Mouse (Mus musculus): ENCODE data around the gene Gclm.
A peak's percentile ranks its signal among the peaks of the same experiment; 100 is the strongest.
"Not testable (repeated sequence)": the region's sequence is repeated elsewhere in the genome, so short reads cannot be mapped to it uniquely, and the experiment has no call there.

Gclm gene

DNA sequence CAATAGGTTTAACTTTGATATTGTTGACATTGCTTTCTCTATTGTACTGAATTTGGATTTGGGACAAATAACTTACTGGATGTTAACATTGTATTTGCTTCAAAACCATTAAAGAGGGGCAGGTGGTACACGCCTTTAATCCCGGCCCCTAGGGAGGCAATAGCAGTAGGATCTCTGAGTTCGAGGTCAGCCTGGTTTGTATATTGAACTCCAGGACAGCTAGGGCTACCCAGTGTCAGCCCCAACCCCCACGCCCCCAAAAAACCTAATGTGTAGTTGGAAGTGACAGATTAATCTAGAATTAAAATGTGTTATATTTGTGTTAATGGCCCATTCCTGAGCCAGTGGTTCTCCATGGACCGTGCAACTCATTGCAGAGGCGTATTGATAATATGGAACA lies 1.0 kb downstream of the Gclm start:
- no peaks in the 10 kb centered on the region for H3K27me3 ChIP-seq (ENCODE audit: insufficient read depth, low read length)
- peaks cover 15% of the 10 kb centered on the region for H3K36me3 ChIP-seq (ENCODE audit: insufficient read depth, low read length)
- peak overlapping the region; percentile 96 for H3K4me3 ChIP-seq (replicated peaks; ENCODE audit: low read length)
- no peaks in the 10 kb centered on the region for H3K9me3 ChIP-seq (ENCODE audit: low read length)
- TF ChIP-seq NANOG (IDR thresholded peaks at IDR 0.05; ENCODE audit: borderline replicate concordance, low read length) (no peak), CTCF (conservative IDR thresholded peaks at IDR 0.05; ENCODE audit: low read length) (no peak), POU5F1 (IDR thresholded peaks at IDR 0.05; ENCODE audit: borderline replicate concordance, low read length) (no peak)
- peaks cover 56% of the 10 kb centered on the region for H3K4me1 ChIP-seq (replicated peaks; ENCODE audit: low read depth, low read length)

DNA sequence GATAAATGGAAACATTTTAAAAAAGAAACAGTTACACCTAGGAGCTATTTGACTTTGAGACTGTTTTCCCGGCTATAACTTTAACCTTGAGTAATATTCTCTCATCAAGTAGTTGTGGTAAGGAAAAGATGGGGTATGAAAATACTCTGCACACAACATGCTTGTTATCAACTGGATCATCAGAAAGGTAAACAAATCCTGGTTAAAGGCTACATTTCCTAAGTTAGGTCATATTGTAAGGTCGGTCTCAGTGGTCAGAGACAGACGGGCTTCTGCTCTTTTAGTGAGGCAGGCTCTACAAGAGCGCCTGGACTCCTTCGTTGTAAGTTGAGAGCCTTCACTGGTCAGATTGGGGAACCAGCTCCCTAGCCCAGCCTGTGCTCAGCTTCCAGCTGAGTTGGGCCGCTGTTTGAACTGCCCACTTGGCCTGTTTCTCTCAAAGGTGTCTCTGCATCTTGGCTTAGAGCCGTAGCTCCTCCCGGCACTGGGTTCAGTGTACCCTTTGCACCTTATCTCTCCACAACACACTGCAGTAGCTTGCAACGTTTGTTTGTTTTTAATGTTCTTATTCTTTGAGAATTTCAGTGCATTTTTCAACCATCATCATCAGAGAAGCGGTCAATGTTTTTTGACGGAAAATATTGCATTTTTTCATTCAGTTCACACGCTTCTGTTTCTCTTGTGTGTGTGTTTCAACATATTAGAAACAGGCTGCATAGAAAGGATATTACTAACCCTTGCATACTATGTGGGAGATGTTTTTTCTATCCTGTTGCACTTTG lies 1.8 kb downstream of the Gclm start:
- Histone ChIP-seq H3K36me3 (ENCODE audit: insufficient read depth, low read length) (peaks cover 18% of the 10 kb centered on the region), H3K9me3 (ENCODE audit: low read length) (no peaks in the 10 kb centered on the region), H3K27me3 (ENCODE audit: insufficient read depth, low read length) (no peaks in the 10 kb centered on the region), H3K4me3 (replicated peaks; ENCODE audit: low read length) (peak overlapping the region; percentile 96), H3K4me1 (replicated peaks; ENCODE audit: low read depth, low read length) (peaks cover 56% of the 10 kb centered on the region)
- TF ChIP-seq POU5F1 (IDR thresholded peaks at IDR 0.05; ENCODE audit: borderline replicate concordance, low read length) (no peak), CTCF (conservative IDR thresholded peaks at IDR 0.05; ENCODE audit: low read length) (no peak), NANOG (IDR thresholded peaks at IDR 0.05; ENCODE audit: borderline replicate concordance, low read length) (no peak)

DNA sequence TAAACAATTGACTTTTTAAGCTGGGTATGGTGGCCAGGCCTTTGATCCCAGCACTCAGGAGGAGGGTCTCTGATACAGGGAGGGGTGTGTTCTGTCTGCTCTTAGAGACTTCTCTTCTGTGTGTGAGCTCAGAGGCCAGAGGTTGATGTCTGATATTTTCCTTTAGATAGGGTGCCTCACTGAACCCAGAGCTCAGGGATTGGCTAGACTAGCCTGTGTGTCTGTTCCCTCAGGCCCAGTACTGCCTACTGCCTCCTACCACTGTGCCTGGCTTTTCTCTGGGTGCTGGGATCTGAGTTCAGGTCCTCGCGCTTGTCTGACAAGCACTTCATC lies 2.4 kb downstream of the Gclm start:
- peak overlapping the region; percentile 96 for H3K4me3 ChIP-seq (replicated peaks; ENCODE audit: low read length)
- H3K9me3 ChIP-seq (ENCODE audit: low read length), result no peaks in the 10 kb centered on the region
- H3K4me1 ChIP-seq (replicated peaks; ENCODE audit: low read depth, low read length), result peaks cover 54% of the 10 kb centered on the region
- peaks cover 18% of the 10 kb centered on the region for H3K36me3 ChIP-seq (ENCODE audit: insufficient read depth, low read length)
- H3K27me3 ChIP-seq (ENCODE audit: insufficient read depth, low read length), result no peaks in the 10 kb centered on the region
- no peak for TF ChIP-seq POU5F1 (IDR thresholded peaks at IDR 0.05; ENCODE audit: borderline replicate concordance, low read length)

DNA sequence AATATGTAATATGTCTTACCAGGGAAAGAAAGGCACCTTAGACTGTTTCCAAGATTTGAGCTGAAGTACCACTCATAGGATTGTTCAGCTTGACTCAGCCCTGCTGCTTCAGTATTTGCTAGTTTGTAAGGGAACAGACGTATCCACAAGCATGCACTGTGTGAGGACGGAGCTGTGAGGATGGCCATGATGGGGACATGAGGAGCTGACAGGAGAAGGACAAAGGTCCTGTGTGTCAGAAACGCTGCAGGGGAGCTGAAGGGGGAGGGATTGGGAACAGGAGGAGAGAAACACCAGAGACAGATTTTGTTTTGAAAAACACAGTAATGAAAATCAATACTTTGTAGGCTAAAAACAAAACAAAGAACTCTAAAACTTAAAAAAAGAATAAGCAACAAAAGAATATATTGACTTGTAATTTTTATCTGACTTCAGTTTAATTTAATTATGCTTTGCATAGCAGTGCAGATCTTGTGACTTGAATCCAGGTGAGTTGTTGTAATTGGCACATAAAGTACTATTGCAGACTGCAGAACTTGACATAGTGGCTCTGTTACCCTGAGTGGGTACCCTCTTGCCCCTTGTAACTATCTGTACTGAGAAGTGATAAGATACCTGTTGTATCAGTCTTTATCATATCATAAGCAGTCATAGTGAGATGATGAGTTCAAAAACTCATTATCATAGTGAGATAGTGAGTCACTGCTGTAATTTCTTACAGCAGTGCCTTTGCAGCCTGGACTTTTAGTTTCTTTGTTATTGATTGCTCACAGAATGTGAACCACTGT lies 7.3 kb downstream of the Gclm start:
- H3K4me1 ChIP-seq (replicated peaks; ENCODE audit: low read depth, low read length), result peaks cover 26% of the 10 kb centered on the region
- H3K27me3 ChIP-seq (ENCODE audit: insufficient read depth, low read length), result no peaks in the 10 kb centered on the region
- peaks cover 50% of the 10 kb centered on the region for H3K36me3 ChIP-seq (ENCODE audit: insufficient read depth, low read length)
- H3K9me3 ChIP-seq (ENCODE audit: low read length), result no peaks in the 10 kb centered on the region
- TF ChIP-seq POU5F1 (IDR thresholded peaks at IDR 0.05; ENCODE audit: borderline replicate concordance, low read length), result no peak
- no peak for TF ChIP-seq NANOG (IDR thresholded peaks at IDR 0.05; ENCODE audit: borderline replicate concordance, low read length)
- TF ChIP-seq CTCF (conservative IDR thresholded peaks at IDR 0.05; ENCODE audit: low read length), result no peak
- H3K4me3 ChIP-seq (replicated peaks; ENCODE audit: low read length), result no peak overlapping the region

DNA sequence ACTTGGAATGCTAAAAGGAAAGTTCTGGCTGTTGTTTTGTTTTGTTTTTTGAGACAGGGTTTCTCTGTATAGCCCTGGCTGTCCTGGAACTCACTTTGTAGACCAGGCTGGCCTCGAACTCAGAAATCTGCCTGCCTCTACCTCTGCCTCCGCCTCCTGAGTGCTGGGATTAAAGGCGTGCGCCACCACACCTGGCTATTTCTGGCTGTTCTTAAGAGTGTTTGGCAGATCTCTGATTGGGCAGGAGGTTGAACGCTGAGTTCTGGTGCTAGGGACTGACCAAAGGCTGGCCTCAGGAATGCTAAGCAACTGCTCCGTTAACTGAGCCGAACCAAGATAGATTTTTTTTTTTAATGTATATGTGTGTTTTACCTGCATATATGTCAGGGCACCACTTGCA lies 8.7 kb downstream of the Gclm start:
- H3K27me3 ChIP-seq (ENCODE audit: insufficient read depth, low read length); H3K9me3 ChIP-seq (ENCODE audit: low read length); H3K4me3 ChIP-seq (replicated peaks; ENCODE audit: low read length): not testable (repeated sequence)
- Histone ChIP-seq H3K36me3 (ENCODE audit: insufficient read depth, low read length) (peaks cover 57% of the 10 kb centered on the region), H3K4me1 (replicated peaks; ENCODE audit: low read depth, low read length) (peaks cover 17% of the 10 kb centered on the region)

DNA sequence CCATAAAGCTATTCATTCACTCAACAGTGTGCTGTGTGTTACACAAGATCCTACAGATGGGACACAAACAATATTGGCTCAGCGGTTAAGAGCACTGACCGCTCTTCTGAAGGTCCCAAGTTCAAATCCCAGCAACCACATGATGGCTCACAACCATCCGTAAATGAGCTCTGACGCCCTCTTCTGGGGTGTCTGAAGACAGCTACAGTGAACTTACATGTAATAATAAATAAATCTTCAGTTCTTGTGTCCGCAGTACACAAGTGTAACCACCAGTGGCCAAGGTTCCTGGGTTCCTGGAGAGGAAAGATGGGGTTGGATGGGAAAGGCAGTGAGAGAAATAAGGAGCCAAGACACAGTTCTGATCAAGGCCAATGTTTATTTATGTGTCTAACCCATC lies 24.6 kb downstream of the Gclm start:
- H3K36me3 ChIP-seq (ENCODE audit: insufficient read depth, low read length), result peaks cover 26% of the 10 kb centered on the region
- no peak for TF ChIP-seq NANOG (IDR thresholded peaks at IDR 0.05; ENCODE audit: borderline replicate concordance, low read length)
- TF ChIP-seq CTCF (conservative IDR thresholded peaks at IDR 0.05; ENCODE audit: low read length), result no peak; the same call in 1 of the 2 replicates
- TF ChIP-seq POU5F1 (IDR thresholded peaks at IDR 0.05; ENCODE audit: borderline replicate concordance, low read length), result no peak
- H3K4me3 ChIP-seq (replicated peaks; ENCODE audit: low read length), result no peak overlapping the region
- no peaks in the 10 kb centered on the region for H3K27me3 ChIP-seq (ENCODE audit: insufficient read depth, low read length)
- peaks cover 26% of the 10 kb centered on the region for H3K4me1 ChIP-seq (replicated peaks; ENCODE audit: low read depth, low read length)
- no peaks in the 10 kb centered on the region for H3K9me3 ChIP-seq (ENCODE audit: low read length)

DNA sequence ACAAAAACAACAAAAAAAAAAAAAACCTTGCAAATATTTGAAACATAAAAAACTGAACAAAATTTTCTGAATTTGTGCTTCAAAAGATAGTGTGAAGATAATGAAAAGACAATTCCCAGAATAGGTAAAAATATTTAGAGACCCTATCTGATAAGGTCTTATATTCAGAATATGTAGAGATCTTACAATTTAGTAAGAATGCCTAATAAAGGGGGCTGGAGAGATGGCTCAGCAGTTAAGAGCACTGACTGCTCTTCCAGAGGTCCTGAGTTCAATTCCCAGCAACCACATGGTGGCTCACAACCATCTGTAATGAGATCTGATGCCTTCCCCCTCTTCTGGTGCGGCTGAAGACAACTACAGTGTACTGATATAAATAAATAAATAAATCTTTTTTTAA lies 27.2 kb downstream of the Gclm start:
- H3K36me3 ChIP-seq (ENCODE audit: insufficient read depth, low read length), result peaks cover 32% of the 10 kb centered on the region
- not testable (repeated sequence) for H3K9me3 ChIP-seq (ENCODE audit: low read length); H3K27me3 ChIP-seq (ENCODE audit: insufficient read depth, low read length); H3K4me3 ChIP-seq (replicated peaks; ENCODE audit: low read length)
- peaks cover 45% of the 10 kb centered on the region for H3K4me1 ChIP-seq (replicated peaks; ENCODE audit: low read depth, low read length)

DNA sequence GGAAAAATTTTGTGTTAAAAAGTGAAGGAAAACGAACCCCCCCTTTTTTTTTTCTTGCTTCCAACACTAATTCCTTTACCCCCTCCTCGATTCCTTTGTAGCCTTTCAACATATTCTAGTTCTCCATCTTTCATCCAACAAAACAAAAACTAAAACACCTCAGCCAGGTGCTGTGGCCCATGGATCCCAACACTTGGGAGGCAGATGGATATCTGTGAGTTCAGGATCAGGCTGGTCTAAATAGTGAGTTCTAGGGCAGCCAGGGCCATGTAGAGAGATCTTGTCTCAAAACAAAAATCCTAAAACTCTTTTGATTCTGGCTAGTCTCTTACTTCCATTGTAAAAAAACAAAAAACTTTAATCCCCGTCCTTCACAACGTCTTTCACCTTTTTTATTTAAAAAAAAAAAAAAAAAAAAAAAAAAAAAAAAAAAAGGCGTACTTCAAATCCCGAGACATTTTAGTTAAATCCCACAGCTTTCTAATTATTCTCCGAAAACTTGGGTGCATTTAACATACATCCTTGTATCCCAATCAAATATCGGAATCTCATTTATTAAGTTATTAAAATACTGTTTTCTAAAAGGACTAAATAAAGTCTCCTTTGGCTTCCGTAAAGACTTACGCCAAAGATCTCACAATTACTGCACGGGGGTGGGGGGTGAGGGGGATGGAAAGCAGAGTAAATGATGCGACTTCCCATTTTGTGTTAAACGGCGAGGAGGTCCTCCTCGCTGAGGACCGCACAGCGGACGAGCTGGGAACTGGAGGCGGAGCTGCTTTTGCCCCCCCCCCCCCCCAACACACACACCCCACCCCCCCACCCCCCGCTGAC lies 28.3 kb downstream of the Gclm start:
- TF ChIP-seq CTCF (conservative IDR thresholded peaks at IDR 0.05; ENCODE audit: low read length) (no peak), POU5F1 (IDR thresholded peaks at IDR 0.05; ENCODE audit: borderline replicate concordance, low read length) (no peak), NANOG (IDR thresholded peaks at IDR 0.05; ENCODE audit: borderline replicate concordance, low read length) (no peak)
- no peaks in the 10 kb centered on the region for H3K27me3 ChIP-seq (ENCODE audit: insufficient read depth, low read length)
- H3K4me1 ChIP-seq (replicated peaks; ENCODE audit: low read depth, low read length), result peaks cover 56% of the 10 kb centered on the region

More for the DNA sequence above, 28.3 kb downstream of the Gclm start:
- peaks cover 39% of the 10 kb centered on the region for H3K36me3 ChIP-seq (ENCODE audit: insufficient read depth, low read length)
- peak overlapping the region; percentile 100 for H3K4me3 ChIP-seq (replicated peaks; ENCODE audit: low read length)
- no peaks in the 10 kb centered on the region for H3K9me3 ChIP-seq (ENCODE audit: low read length)
